Mouse (Mus musculus) C2C12 (cell line): Measurements from ENCODE around the gene Wnt1. TPM values are rescaled to one million over a fixed set of nuclear protein-coding genes. Genes with fewer than 3 reads are reported as not detected.

Experiments
- H3K27me3 ChIP-seq: one replicate; pipeline ENCODE4 v1.6.1; 2011; ENCODE audit not compliant: control insufficient read depth, insufficient read depth, insufficient read length
- H3K36me3 ChIP-seq: one replicate; pipeline ENCODE4 v1.6.1; 2011; ENCODE audit not compliant: control insufficient read depth, insufficient read depth
- H3K4me3 ChIP-seq: one replicate; pipeline ENCODE4 v1.5.1; 2011; ENCODE audit warnings: mild to moderate bottlenecking, control low read depth; ENCODE audit not compliant: poor library complexity, insufficient read depth, severe bottlenecking
- H3K79me2 ChIP-seq: one replicate; pipeline ENCODE4 v1.6.1; 2011; ENCODE audit not compliant: control insufficient read depth, insufficient read depth
- H3K79me3 ChIP-seq: one replicate; pipeline ENCODE4 v1.6.1; 2011; ENCODE audit warnings: low read depth, control low read depth
- H3ac ChIP-seq: one replicate; pipeline ENCODE3; 2011; ENCODE audit warnings: low read depth; ENCODE audit not compliant: control insufficient read depth, insufficient read length
- CEBPB ChIP-seq: IDR thresholded peaks from one replicate; pipeline ENCODE4 v1.6.1; 2011; ENCODE audit warnings: low read depth, mild to moderate bottlenecking, control low read depth, moderate library complexity
- CTCF ChIP-seq: IDR thresholded peaks from one replicate; pipeline ENCODE4 v1.5.1; 2011; ENCODE audit not compliant: control insufficient read depth, insufficient read depth, insufficient read length
- FOSL1 ChIP-seq: IDR thresholded peaks from one replicate; pipeline ENCODE4 v1.8.0; 2011; ENCODE audit warnings: mild to moderate bottlenecking, low read length; ENCODE audit not compliant: poor library complexity, insufficient read depth, severe bottlenecking
- MAX ChIP-seq: IDR thresholded peaks from one replicate; pipeline ENCODE4 v1.6.1; 2011; ENCODE audit warnings: mild to moderate bottlenecking, control low read depth
- MYOD1 ChIP-seq: IDR thresholded peaks from one replicate; pipeline ENCODE4 v1.6.1; 2011; ENCODE audit warnings: low read depth; ENCODE audit not compliant: control insufficient read depth, insufficient read length
- MYOG ChIP-seq: IDR thresholded peaks from one replicate; pipeline ENCODE4 v1.6.1; 2011; ENCODE audit not compliant: control insufficient read depth, insufficient read length; ENCODE audit errors: extremely low read depth
- USF1 ChIP-seq: IDR thresholded peaks from one replicate; pipeline ENCODE4 v1.6.1; 2011; ENCODE audit warnings: low read depth, mild to moderate bottlenecking, control low read depth, moderate library complexity
- polyA plus RNA-seq: library from polyadenylated mRNA; unstranded; fragments of >200 nt; fragmentation: generic; extraction: Trizol; gene quantifications from one replicate; pipeline ENCODE4 v1.2.1, GENCODE M21; 2012; ENCODE audit warnings: missing spikeins

Wnt1 gene
- polyA plus RNA-seq, 1 experiment = 0.09 TPM

DNA sequence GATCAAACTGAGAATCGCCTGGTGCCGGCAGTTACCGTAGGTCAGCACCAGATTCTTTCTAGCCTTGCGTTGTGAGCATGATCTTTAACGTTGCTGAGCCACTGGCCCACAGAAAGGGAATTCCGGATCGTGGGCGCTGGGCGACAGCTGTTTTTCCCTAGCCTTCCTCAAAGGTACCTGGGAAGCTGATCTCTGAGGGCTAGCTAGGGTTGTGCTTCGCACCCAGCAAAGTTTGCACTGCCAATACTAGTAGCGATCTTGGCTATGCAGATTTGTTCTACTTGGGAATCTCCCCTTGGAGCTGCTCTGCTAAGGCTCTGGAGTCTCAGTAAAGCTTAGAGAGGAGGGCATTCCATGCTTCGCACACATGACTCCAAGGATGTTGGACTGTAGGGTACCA lies 1.6 kb downstream of the Wnt1 start:
- Histone ChIP-seq H3K4me3 (no peak overlapping the region), H3ac (no peak overlapping the region), H3K79me3 (no peaks in the 10 kb centered on the region), H3K27me3 (peaks cover 51% of the 10 kb centered on the region), H3K36me3 (no peaks in the 10 kb centered on the region), H3K79me2 (no peaks in the 10 kb centered on the region)
- no peak for TF ChIP-seq MYOG
- no peak for TF ChIP-seq USF1
- TF ChIP-seq MAX = no peak

DNA sequence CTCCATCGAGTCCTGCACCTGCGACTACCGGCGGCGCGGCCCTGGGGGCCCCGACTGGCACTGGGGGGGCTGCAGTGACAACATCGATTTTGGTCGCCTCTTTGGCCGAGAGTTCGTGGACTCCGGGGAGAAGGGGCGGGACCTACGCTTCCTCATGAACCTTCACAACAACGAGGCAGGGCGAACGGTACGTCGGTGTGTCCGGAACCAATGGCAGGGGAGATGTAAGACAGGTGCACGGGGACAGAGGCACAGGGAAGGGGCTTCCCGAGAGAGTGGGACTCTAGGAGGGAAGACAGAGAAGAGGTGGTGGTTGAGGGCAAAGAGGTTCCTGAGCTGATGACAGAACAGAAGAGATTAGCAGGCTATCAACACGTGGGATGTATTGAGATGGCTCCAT lies 2.1 kb downstream of the Wnt1 start:
- H3K27me3 ChIP-seq = peaks cover 57% of the 10 kb centered on the region

DNA sequence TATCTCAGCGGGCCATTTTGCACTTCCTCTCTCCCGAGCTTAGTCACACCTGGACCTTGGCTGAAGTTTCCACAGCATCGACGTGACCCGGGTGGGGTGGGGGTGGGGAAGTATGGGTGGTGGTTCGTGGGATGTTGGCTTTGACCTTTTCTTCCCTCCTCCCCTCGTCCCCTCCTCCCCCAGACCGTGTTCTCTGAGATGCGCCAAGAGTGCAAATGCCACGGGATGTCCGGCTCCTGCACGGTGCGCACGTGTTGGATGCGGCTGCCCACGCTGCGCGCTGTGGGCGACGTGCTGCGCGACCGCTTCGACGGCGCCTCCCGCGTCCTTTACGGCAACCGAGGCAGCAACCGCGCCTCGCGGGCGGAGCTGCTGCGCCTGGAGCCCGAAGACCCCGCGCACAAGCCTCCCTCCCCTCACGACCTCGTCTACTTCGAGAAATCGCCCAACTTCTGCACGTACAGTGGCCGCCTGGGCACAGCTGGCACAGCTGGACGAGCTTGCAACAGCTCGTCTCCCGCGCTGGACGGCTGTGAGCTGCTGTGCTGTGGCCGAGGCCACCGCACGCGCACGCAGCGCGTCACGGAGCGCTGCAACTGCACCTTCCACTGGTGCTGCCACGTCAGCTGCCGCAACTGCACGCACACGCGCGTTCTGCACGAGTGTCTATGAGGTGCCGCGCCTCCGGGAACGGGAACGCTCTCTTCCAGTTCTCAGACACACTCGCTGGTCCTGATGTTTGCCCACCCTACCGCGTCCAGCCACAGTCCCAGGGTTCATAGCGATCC lies 2.8 kb downstream of the Wnt1 start:
- Histone ChIP-seq H3K79me2 (no peaks in the 10 kb centered on the region), H3ac (no peak overlapping the region), H3K27me3 (peaks cover 59% of the 10 kb centered on the region), H3K4me3 (no peak overlapping the region), H3K79me3 (no peaks in the 10 kb centered on the region), H3K36me3 (no peaks in the 10 kb centered on the region)
- no peak for TF ChIP-seq USF1
- TF ChIP-seq CTCF = no peak
- no peak for TF ChIP-seq CEBPB
- TF ChIP-seq MAX = no peak
- TF ChIP-seq MYOD1 = no peak
- no peak for TF ChIP-seq MYOG
- TF ChIP-seq FOSL1 = no peak

More for the DNA sequence above, 2.1 kb downstream of the Wnt1 start:
- Histone ChIP-seq H3K79me3 (no peaks in the 10 kb centered on the region), H3K79me2 (no peaks in the 10 kb centered on the region), H3K4me3 (no peak overlapping the region), H3K36me3 (no peaks in the 10 kb centered on the region), H3ac (no peak overlapping the region)
- TF ChIP-seq USF1 = no peak
- no peak for TF ChIP-seq CEBPB
- no peak for TF ChIP-seq MYOG
- TF ChIP-seq FOSL1 = no peak
- no peak for TF ChIP-seq MAX
- TF ChIP-seq MYOD1 = no peak
- no peak for TF ChIP-seq CTCF

DNA sequence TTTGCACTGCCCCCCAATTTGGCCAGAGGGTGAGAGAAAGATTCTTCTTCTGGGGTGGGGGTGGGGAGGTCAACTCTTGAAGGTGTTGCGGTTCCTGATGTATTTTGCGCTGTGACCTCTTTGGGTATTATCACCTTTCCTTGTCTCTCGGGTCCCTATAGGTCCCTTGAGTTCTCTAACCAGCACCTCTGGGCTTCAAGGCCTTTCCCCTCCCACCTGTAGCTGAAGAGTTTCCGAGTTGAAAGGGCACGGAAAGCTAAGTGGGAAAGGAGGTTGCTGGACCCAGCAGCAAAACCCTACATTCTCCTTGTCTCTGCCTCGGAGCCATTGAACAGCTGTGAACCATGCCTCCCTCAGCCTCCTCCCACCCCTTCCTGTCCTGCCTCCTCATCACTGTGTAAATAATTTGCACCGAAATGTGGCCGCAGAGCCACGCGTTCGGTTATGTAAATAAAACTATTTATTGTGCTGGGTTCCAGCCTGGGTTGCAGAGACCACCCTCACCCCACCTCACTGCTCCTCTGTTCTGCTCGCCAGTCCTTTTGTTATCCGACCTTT lies 3.6 kb downstream of the Wnt1 start:
- Histone ChIP-seq H3K4me3 (no peak overlapping the region), H3K27me3 (peaks cover 64% of the 10 kb centered on the region), H3ac (no peak overlapping the region), H3K79me3 (no peaks in the 10 kb centered on the region), H3K36me3 (no peaks in the 10 kb centered on the region), H3K79me2 (no peaks in the 10 kb centered on the region)
- TF ChIP-seq MYOD1 (no peak), CTCF (no peak), MAX (no peak), CEBPB (no peak), MYOG (no peak), USF1 (no peak), FOSL1 (no peak)

DNA sequence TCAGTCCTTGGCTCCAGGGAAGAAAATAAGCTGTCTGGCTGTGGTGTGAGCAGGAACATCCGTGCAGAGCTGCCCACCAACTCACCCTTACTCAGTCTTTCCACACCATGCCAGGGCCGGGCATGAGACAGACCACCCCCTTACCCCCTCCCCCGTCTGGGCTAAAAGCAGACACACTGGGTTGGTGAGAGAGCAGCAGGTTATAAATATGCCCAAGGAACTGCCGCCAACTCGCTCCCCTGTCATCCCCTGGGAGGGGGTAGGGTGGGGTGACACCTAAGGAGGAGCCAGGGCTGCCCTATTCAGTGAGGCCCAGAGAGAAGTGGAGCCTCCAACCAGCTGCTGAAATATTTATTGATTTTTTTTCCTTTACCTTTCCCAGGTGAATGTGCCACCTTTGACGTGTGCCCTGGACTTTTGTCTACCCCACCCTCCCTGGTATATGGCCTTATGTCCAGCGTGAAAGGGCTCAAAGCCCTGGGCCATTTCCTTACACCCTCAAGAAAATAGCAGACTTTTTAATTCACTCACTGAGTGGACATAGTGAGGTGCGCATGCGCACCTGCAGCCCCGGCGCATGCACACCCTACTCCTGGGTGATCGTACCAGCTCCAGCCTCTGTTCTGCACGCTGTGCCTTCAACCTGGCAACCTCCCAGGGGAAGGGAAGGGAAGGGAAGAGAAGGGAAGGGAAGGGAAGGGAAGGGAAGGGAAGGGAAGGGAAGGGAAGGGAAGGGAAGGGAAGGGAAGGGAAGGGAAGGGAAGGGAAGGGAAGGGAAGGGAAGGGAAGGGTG lies 7.3 kb downstream of the Wnt1 start:
- H3K79me3 ChIP-seq = no peaks in the 10 kb centered on the region
- H3ac ChIP-seq = no peak overlapping the region
- no peak for TF ChIP-seq USF1
- TF ChIP-seq MYOG = no peak
- no peak for TF ChIP-seq CEBPB
- TF ChIP-seq FOSL1 = no peak
- no peak for TF ChIP-seq CTCF
- TF ChIP-seq MAX = no peak
- no peak for TF ChIP-seq MYOD1
- no peaks in the 10 kb centered on the region for H3K36me3 ChIP-seq
- H3K79me2 ChIP-seq = no peaks in the 10 kb centered on the region
- peaks cover 42% of the 10 kb centered on the region for H3K27me3 ChIP-seq
- H3K4me3 ChIP-seq = no peak overlapping the region
